Mouse (Mus musculus): ENCODE results near the gene Prkacb. TPM values are rescaled to one million over a fixed set of nuclear protein-coding genes. Genes with fewer than 3 reads are reported as not detected.

Gene Prkacb
- polyA plus RNA-seq, 1 experiment, result 21.8 TPM

GRCm38 (mm10) chr3:146793554-146794257 lies 19.1 kb downstream of the Prkacb start:
- Histone ChIP-seq H3K4me1 (ENCODE audit: control insufficient read depth, insufficient read depth, insufficient read length) (no peaks in the 10 kb centered on the region), H3K27me3 (ENCODE audit: control insufficient read depth, insufficient read depth, low read length) (no peaks in the 10 kb centered on the region), H3K27ac (ENCODE audit: insufficient read depth, low read length) (no peak overlapping the region), H3K36me3 (ENCODE audit: control insufficient read depth, insufficient read depth, low read length) (no peaks in the 10 kb centered on the region; the same call in 1 of the 2 replicates), H3K4me3 (ENCODE audit: extremely low read depth, insufficient read depth, insufficient read length) (no peak overlapping the region)
- 85% methylated on average over 12 of the region's 12 CpGs for WGBS
- TF ChIP-seq POLR2A (IDR thresholded peaks at IDR 0.05; ENCODE audit: low read depth, low read length), result no peak
- DNase-seq (ENCODE audit: low read depth in 1 of 2, low spot score in 2 of 2), result no peak

GRCm38 (mm10) chr3:146792144-146792748 lies 20.5 kb downstream of the Prkacb start:
- 74% methylated on average over 3 of the region's 3 CpGs for WGBS
- Histone ChIP-seq H3K4me3 (ENCODE audit: extremely low read depth, insufficient read depth, insufficient read length) (no peak overlapping the region), H3K36me3 (ENCODE audit: control insufficient read depth, insufficient read depth, low read length) (no peaks in the 10 kb centered on the region; the same call in 1 of the 2 replicates), H3K27me3 (ENCODE audit: control insufficient read depth, insufficient read depth, low read length) (no peaks in the 10 kb centered on the region), H3K27ac (ENCODE audit: insufficient read depth, low read length) (no peak overlapping the region), H3K4me1 (ENCODE audit: control insufficient read depth, insufficient read depth, insufficient read length) (no peaks in the 10 kb centered on the region)
- no peak for TF ChIP-seq POLR2A (IDR thresholded peaks at IDR 0.05; ENCODE audit: low read depth, low read length)
- no peak for TF ChIP-seq CTCF (IDR thresholded peaks at IDR 0.05; ENCODE audit: extremely low read depth, insufficient read depth, insufficient read length, insufficient replicate concordance)
- DNase-seq (ENCODE audit: low read depth in 1 of 2, low spot score in 2 of 2), result no peak

GRCm38 (mm10) chr3:146784233-146784632 lies 28.6 kb downstream of the Prkacb start:
- peaks cover 9% of the 10 kb centered on the region for H3K4me1 ChIP-seq (ENCODE audit: control insufficient read depth, insufficient read depth, insufficient read length)
- no peak for TF ChIP-seq CTCF (IDR thresholded peaks at IDR 0.05; ENCODE audit: extremely low read depth, insufficient read depth, insufficient read length, insufficient replicate concordance)
- no peak for TF ChIP-seq POLR2A (IDR thresholded peaks at IDR 0.05; ENCODE audit: low read depth, low read length)
- no peak for DNase-seq (ENCODE audit: low read depth in 1 of 2, low spot score in 2 of 2)
- H3K27ac ChIP-seq (ENCODE audit: insufficient read depth, low read length), result no peak overlapping the region
- no peak overlapping the region for H3K4me3 ChIP-seq (ENCODE audit: extremely low read depth, insufficient read depth, insufficient read length)
- no peaks in the 10 kb centered on the region for H3K36me3 ChIP-seq (ENCODE audit: control insufficient read depth, insufficient read depth, low read length)
- no peaks in the 10 kb centered on the region for H3K27me3 ChIP-seq (ENCODE audit: control insufficient read depth, insufficient read depth, low read length)
- 50% methylated on average over 3 of the region's 3 CpGs for WGBS

GRCm38 (mm10) chr3:146783645-146784225 lies 29.1 kb downstream of the Prkacb start:
- H3K27ac ChIP-seq (ENCODE audit: insufficient read depth, low read length), result no peak overlapping the region
- H3K27me3 ChIP-seq (ENCODE audit: control insufficient read depth, insufficient read depth, low read length), result no peaks in the 10 kb centered on the region
- 52% methylated on average over 7 of the region's 7 CpGs for WGBS
- H3K4me3 ChIP-seq (ENCODE audit: extremely low read depth, insufficient read depth, insufficient read length), result no peak overlapping the region
- no peaks in the 10 kb centered on the region for H3K36me3 ChIP-seq (ENCODE audit: control insufficient read depth, insufficient read depth, low read length)
- peaks cover 9% of the 10 kb centered on the region for H3K4me1 ChIP-seq (ENCODE audit: control insufficient read depth, insufficient read depth, insufficient read length)
- DNase-seq (ENCODE audit: low read depth in 1 of 2, low spot score in 2 of 2), result peak in 1 of 2 experiments; percentile 40
- TF ChIP-seq CTCF (IDR thresholded peaks at IDR 0.05; ENCODE audit: extremely low read depth, insufficient read depth, insufficient read length, insufficient replicate concordance) (peak; percentile 49; the same call in 1 of the 2 replicates), POLR2A (IDR thresholded peaks at IDR 0.05; ENCODE audit: low read depth, low read length) (no peak)

GRCm38 (mm10) chr3:146782548-146782947 lies 30.2 kb downstream of the Prkacb start:
- H3K4me1 ChIP-seq (ENCODE audit: control insufficient read depth, insufficient read depth, insufficient read length), result peaks cover 11% of the 10 kb centered on the region
- whole genome bisulfite sequencing, result 67% methylated on average over 6 of the region's 6 CpGs
- TF ChIP-seq POLR2A (IDR thresholded peaks at IDR 0.05; ENCODE audit: low read depth, low read length), result no peak
- TF ChIP-seq CTCF (IDR thresholded peaks at IDR 0.05; ENCODE audit: extremely low read depth, insufficient read depth, insufficient read length, insufficient replicate concordance), result no peak
- no peaks in the 10 kb centered on the region for H3K36me3 ChIP-seq (ENCODE audit: control insufficient read depth, insufficient read depth, low read length)
- no peak overlapping the region for H3K4me3 ChIP-seq (ENCODE audit: extremely low read depth, insufficient read depth, insufficient read length)
- no peak for DNase-seq (ENCODE audit: low read depth in 1 of 2, low spot score in 2 of 2)
- H3K27ac ChIP-seq (ENCODE audit: insufficient read depth, low read length), result no peak overlapping the region
- no peaks in the 10 kb centered on the region for H3K27me3 ChIP-seq (ENCODE audit: control insufficient read depth, insufficient read depth, low read length)

- WGBS, result under 1% methylated on average over 11 of the region's 11 CpGs
- H3K4me3 ChIP-seq (ENCODE audit: extremely low read depth, insufficient read depth, insufficient read length), result peak overlapping the region; percentile 64
- H3K27me3 ChIP-seq (ENCODE audit: control insufficient read depth, insufficient read depth, low read length), result no peaks in the 10 kb centered on the region
- peak overlapping the region; percentile 94 for H3K27ac ChIP-seq (ENCODE audit: insufficient read depth, low read length)
- peaks cover 11% of the 10 kb centered on the region for H3K4me1 ChIP-seq (ENCODE audit: control insufficient read depth, insufficient read depth, insufficient read length)
- TF ChIP-seq CTCF (IDR thresholded peaks at IDR 0.05; ENCODE audit: extremely low read depth, insufficient read depth, insufficient read length, insufficient replicate concordance) (no peak), POLR2A (IDR thresholded peaks at IDR 0.05; ENCODE audit: low read depth, low read length) (peak; percentile 23; the same call in 1 of the 2 replicates)
- DNase-seq (ENCODE audit: low read depth in 1 of 2, low spot score in 2 of 2), result peak; percentile 23 to 43
- no peaks in the 10 kb centered on the region for H3K36me3 ChIP-seq (ENCODE audit: control insufficient read depth, insufficient read depth, low read length)
Measured at GRCm38 (mm10) chr3:146781131-146781530, 31.7 kb downstream of the Prkacb start.

Data from spleen, adult 2 months (tissue).